Mouse (Mus musculus) MEL (cell line): ENCODE data around the gene Pla2g6. TPM values are rescaled to one million over a fixed set of nuclear protein-coding genes. Genes with fewer than 3 reads are reported as not detected.

Experiments
- DNase-seq: peaks from one replicate; pipeline ENCODE4 v3.0.0; 2011; ENCODE audit warnings: low read depth, low spot score
- H3K27ac ChIP-seq: 2 replicates; pipeline ENCODE4 v1.5.1; 2012; ENCODE audit warnings: low read depth, mild to moderate bottlenecking, control low read depth, low read length, moderate library complexity; ENCODE audit not compliant: control insufficient read depth
- H3K27me3 ChIP-seq, 2 experiments: fragments of 150-350 bp in 1 of 2; sonication (generic) in 1 of 2; 2 replicates each; pipeline ENCODE4 v1.6.1; 2012; ENCODE audit warnings: low read length in 2 of 2, mild to moderate bottlenecking in 2 of 2, improper control_type of control experiment in 1 of 2, moderate library complexity in 1 of 2; ENCODE audit not compliant: insufficient read depth in 2 of 2, control insufficient read depth in 1 of 2
- H3K36me3 ChIP-seq, 2 experiments: 2 replicates each; pipeline ENCODE4 v1.6.1; 2012 to 2014; ENCODE audit warnings: low read length in 2 of 2, improper control_type of control experiment in 1 of 2, inconsistent platforms in 1 of 2, mild to moderate bottlenecking in 1 of 2; ENCODE audit not compliant: insufficient read depth in 2 of 2, control insufficient read depth in 1 of 2
- H3K4me1 ChIP-seq, 2 experiments: fragments of 150-350 bp in 1 of 2; sonication (generic) in 1 of 2; 2 replicates each; pipeline ENCODE4 v1.6.1; 2012; ENCODE audit warnings: low read length in 2 of 2, improper control_type of control experiment in 1 of 2, mild to moderate bottlenecking in 1 of 2; ENCODE audit not compliant: insufficient read depth in 2 of 2, control insufficient read depth in 1 of 2
- H3K4me3 ChIP-seq, 2 experiments: fragments of 150-350 bp in 1 of 2; sonication (generic) in 1 of 2; 2 replicates each; pipeline ENCODE4 v1.5.1; 2012; ENCODE audit warnings: low read depth in 2 of 2, low read length in 2 of 2, mild to moderate bottlenecking in 2 of 2, moderate library complexity in 2 of 2, control low read depth in 1 of 2, improper control_type of control experiment in 1 of 2; ENCODE audit not compliant: control insufficient read depth in 1 of 2, insufficient read depth in 1 of 2
- H3K79me2 ChIP-seq: 2 replicates; pipeline ENCODE4 v1.6.1; 2012; ENCODE audit warnings: mild to moderate bottlenecking, low read length, moderate library complexity; ENCODE audit not compliant: control insufficient read depth, poor library complexity, insufficient read depth
- H3K9ac ChIP-seq: 2 replicates; pipeline ENCODE4 v1.6.1; 2012; ENCODE audit warnings: low read depth, mild to moderate bottlenecking, control low read depth, low read length, moderate library complexity; ENCODE audit not compliant: control insufficient read depth, poor library complexity, severe bottlenecking
- H3K9me3 ChIP-seq: fragments of 150-350 bp; sonication (generic); replicated peaks from 2 replicates; pipeline ENCODE4 v1.6.1; 2012; ENCODE audit warnings: mild to moderate bottlenecking, low read length, improper control_type of control experiment, moderate library complexity; ENCODE audit not compliant: insufficient read depth
- BHLHE40 ChIP-seq: IDR thresholded peaks from 2 replicates; pipeline ENCODE4 v1.6.1; 2012; ENCODE audit warnings: low read depth, mild to moderate bottlenecking, inconsistent platforms, low read length, improper control_type of control experiment, borderline replicate concordance
- CHD1 ChIP-seq: IDR thresholded peaks from 2 replicates; pipeline ENCODE4 v1.6.1; 2012; ENCODE audit warnings: low read depth, mild to moderate bottlenecking, inconsistent platforms, low read length, improper control_type of control experiment
- E2F4 ChIP-seq: IDR thresholded peaks from 2 replicates; pipeline ENCODE4 v1.6.1; 2011; ENCODE audit warnings: low read depth, low read length, improper control_type of control experiment, borderline replicate concordance
- ELF1 ChIP-seq: IDR thresholded peaks from 2 replicates; pipeline ENCODE4 v1.6.1; 2014; ENCODE audit warnings: low read depth, mild to moderate bottlenecking, inconsistent platforms, low read length, improper control_type of control experiment, moderate library complexity
- EP300 ChIP-seq, 2 experiments: IDR thresholded peaks; 2 replicates each; pipeline ENCODE4 v1.6.1; 2011; ENCODE audit warnings: improper control_type of control experiment in 2 of 2, low read length in 2 of 2, low read depth in 1 of 2, mild to moderate bottlenecking in 1 of 2
- GABPA ChIP-seq: IDR thresholded peaks from 2 replicates; pipeline ENCODE4 v1.6.1; 2012; ENCODE audit warnings: low read depth, mild to moderate bottlenecking, inconsistent platforms, low read length, improper control_type of control experiment, moderate library complexity
- HCFC1 ChIP-seq: IDR thresholded peaks from 2 replicates; pipeline ENCODE4 v1.6.1; 2012; ENCODE audit warnings: low read depth, mild to moderate bottlenecking, inconsistent platforms, low read length, improper control_type of control experiment, moderate library complexity
- MAX ChIP-seq: IDR thresholded peaks from 2 replicates; pipeline ENCODE4 v1.6.1; 2011; ENCODE audit warnings: low read length, improper control_type of control experiment
- MAZ ChIP-seq: IDR thresholded peaks from 2 replicates; pipeline ENCODE4 v1.6.1; 2012; ENCODE audit warnings: low read depth, mild to moderate bottlenecking, inconsistent platforms, low read length, improper control_type of control experiment
- MEF2A ChIP-seq: IDR thresholded peaks from 2 replicates; pipeline ENCODE4 v1.6.1; 2014; ENCODE audit warnings: low read depth, mild to moderate bottlenecking, inconsistent platforms, low read length, improper control_type of control experiment; ENCODE audit not compliant: poor library complexity, insufficient replicate concordance, severe bottlenecking; ENCODE audit errors: extremely low read depth
- MYB ChIP-seq: IDR thresholded peaks from 2 replicates; pipeline ENCODE4 v1.6.1; 2011; ENCODE audit warnings: mild to moderate bottlenecking, low read depth, low read length, improper control_type of control experiment
- MYC ChIP-seq: IDR thresholded peaks from 2 replicates; pipeline ENCODE4 v1.6.1; 2011; ENCODE audit warnings: low read depth, mild to moderate bottlenecking, low read length, improper control_type of control experiment, moderate library complexity
- NELFE ChIP-seq: IDR thresholded peaks from 2 replicates; pipeline ENCODE4 v1.6.1; 2011; ENCODE audit warnings: low read depth, low read length, improper control_type of control experiment
- POLR2A ChIP-seq, 2 experiments: IDR thresholded peaks; 2 replicates each; pipeline ENCODE4 v1.6.1; 2011 to 2012; ENCODE audit warnings: low read length in 2 of 2, mild to moderate bottlenecking in 2 of 2, control low read depth in 1 of 2, improper control_type of control experiment in 1 of 2, low read depth in 1 of 2, moderate library complexity in 1 of 2; ENCODE audit not compliant: control insufficient read depth in 1 of 2, insufficient read depth in 1 of 2, poor library complexity in 1 of 2
- POLR2AphosphoS2 ChIP-seq: IDR thresholded peaks from 2 replicates; pipeline ENCODE4 v1.6.1; 2011; ENCODE audit warnings: low read length, improper control_type of control experiment
- POLR2AphosphoS5 ChIP-seq: IDR thresholded peaks from 2 replicates; pipeline ENCODE4 v1.6.1; 2012; ENCODE audit warnings: low read depth, borderline replicate concordance, mild to moderate bottlenecking, inconsistent platforms, low read length, moderate library complexity, mixed read lengths
- RAD21 ChIP-seq: IDR thresholded peaks from 2 replicates; pipeline ENCODE4 v1.6.1; 2011; ENCODE audit warnings: mild to moderate bottlenecking, low read depth, low read length, improper control_type of control experiment
- RCOR1 ChIP-seq: IDR thresholded peaks from 2 replicates; pipeline ENCODE4 v1.6.1; 2012; ENCODE audit warnings: low read depth, mild to moderate bottlenecking, inconsistent platforms, low read length, improper control_type of control experiment
- SIN3A ChIP-seq: IDR thresholded peaks from 2 replicates; pipeline ENCODE4 v1.6.1; 2012; ENCODE audit warnings: low read length, improper control_type of control experiment, inconsistent platforms
- SMC3 ChIP-seq: IDR thresholded peaks from 2 replicates; pipeline ENCODE4 v1.6.1; 2011; ENCODE audit warnings: low read depth, low read length, improper control_type of control experiment
- TAL1 ChIP-seq: IDR thresholded peaks from 2 replicates; pipeline ENCODE4 v1.6.1; 2012; ENCODE audit warnings: mild to moderate bottlenecking, inconsistent platforms, low read length, moderate library complexity, mixed read lengths
- TBP ChIP-seq: IDR thresholded peaks from 2 replicates; pipeline ENCODE4 v1.8.0; 2011; ENCODE audit warnings: low read depth, low read length, improper control_type of control experiment
- TCF12 ChIP-seq: IDR thresholded peaks from 2 replicates; pipeline ENCODE4 v1.6.1; 2014; ENCODE audit warnings: low read depth, mild to moderate bottlenecking, inconsistent platforms, low read length, improper control_type of control experiment, moderate library complexity
- UBTF ChIP-seq: IDR thresholded peaks from 2 replicates; pipeline ENCODE4 v1.6.1; 2012; ENCODE audit warnings: low read depth, mild to moderate bottlenecking, inconsistent platforms, low read length, improper control_type of control experiment, moderate library complexity, borderline replicate concordance; ENCODE audit not compliant: insufficient read depth
- USF2 ChIP-seq, 2 experiments: IDR thresholded peaks; 2 replicates each; pipeline ENCODE4 v1.6.1; 2011 to 2012; ENCODE audit warnings: improper control_type of control experiment in 2 of 2, low read length in 2 of 2, borderline replicate concordance in 1 of 2, inconsistent platforms in 1 of 2, low read depth in 1 of 2, mild to moderate bottlenecking in 1 of 2; ENCODE audit not compliant: insufficient read depth in 1 of 2
- ZC3H11A ChIP-seq: IDR thresholded peaks from 2 replicates; pipeline ENCODE4 v1.6.1; 2012; ENCODE audit warnings: low read depth, mild to moderate bottlenecking, inconsistent platforms, low read length, improper control_type of control experiment
- ZMIZ1 ChIP-seq: IDR thresholded peaks from 2 replicates; pipeline ENCODE4 v1.6.1; 2012; ENCODE audit warnings: low read depth, mild to moderate bottlenecking, inconsistent platforms, low read length, improper control_type of control experiment, moderate library complexity
- ZNF384 ChIP-seq: IDR thresholded peaks from 2 replicates; pipeline ENCODE4 v1.6.1; 2012; ENCODE audit warnings: low read depth, mild to moderate bottlenecking, inconsistent platforms, low read length, improper control_type of control experiment
- polyA plus RNA-seq, 2 experiments: library from polyadenylated mRNA; stranded (reverse) in 1 of 2; unstranded in 1 of 2; fragments of >175 nt in 1 of 2; fragments of >200 nt in 1 of 2; gene quantifications; 2 replicates each; pipeline versions ENCODE4 v1.2.1 to v1.2.4; 2012; ENCODE audit warnings: low replicate concordance in 2 of 2, low read depth in 1 of 2; ENCODE audit not compliant: insufficient read length in 2 of 2, insufficient read depth in 1 of 2, missing spikeins in 1 of 2
- total RNA-seq: library from RNA; depleted of rRNA; stranded (reverse); fragments of 300-350 nt; gene quantifications from 2 replicates; pipeline ENCODE4 v1.2.3, GENCODE M21; 2012

Pla2g6 gene
- total and polyA plus RNA-seq, 3 experiments, result 11.8 to 24.7 TPM; not detected in 1

DNA sequence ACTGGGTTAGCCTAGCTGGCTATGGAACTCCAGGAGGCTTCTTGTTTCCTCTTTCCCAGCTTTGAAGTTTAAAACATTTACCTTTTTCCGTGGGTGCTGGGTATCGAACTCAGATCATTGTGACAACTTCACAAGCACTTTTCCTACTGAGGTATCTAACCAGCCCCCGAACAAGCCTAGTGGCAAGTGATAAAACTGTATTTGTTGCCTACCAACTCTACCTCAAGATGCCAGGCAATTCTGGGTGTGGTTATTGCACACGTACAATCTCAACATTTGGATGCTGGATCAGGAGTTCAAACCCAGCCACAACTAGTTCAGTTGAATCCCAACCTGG lies 717 bp upstream of the Pla2g6 start:
- H3K36me3 ChIP-seq, result peaks cover 0 to 20% of the 10 kb centered on the region in 2 experiments; a peak in 2 of 4 replicates
- 0 out of 2 replicates have a peak, but pooled peaks have one; percentile 12 for TF ChIP-seq CHD1
- TF ChIP-seq POLR2AphosphoS5, result no peak
- TF ChIP-seq E2F4, result no peak
- TF ChIP-seq, all 39 proteins: peak for 1
- Histone ChIP-seq H3K4me3 (peak overlapping the region; percentile 53 to 71), H3K79me2 (peaks cover 28% of the 10 kb centered on the region), H3K9ac (peak overlapping the region; percentile 73), H3K4me1 (peaks cover 2 to 31% of the 10 kb centered on the region in 2 experiments), H3K27ac (peak overlapping the region; percentile 79), H3K27me3 (no peaks in the 10 kb centered on the region), H3K9me3 (no peaks in the 10 kb centered on the region)
- DNase-seq, result peak; percentile 80

GRCm38 (mm10) chr15:79326971-79327961 lies 924 bp downstream of the Pla2g6 start:
- Histone ChIP-seq H3K27ac (peak overlapping the region; percentile 89), H3K4me3 (peak overlapping the region; percentile 75 to 99), H3K79me2 (peaks cover 28% of the 10 kb centered on the region), H3K36me3 (peaks cover 0 to 28% of the 10 kb centered on the region in 2 experiments; a peak in 2 of 4 replicates), H3K27me3 (no peaks in the 10 kb centered on the region), H3K9me3 (no peaks in the 10 kb centered on the region), H3K9ac (peak overlapping the region; percentile 93), H3K4me1 (peaks cover 12 to 35% of the 10 kb centered on the region in 2 experiments)
- peak; percentile 83 for DNase-seq
- TF ChIP-seq RCOR1 (no peak), POLR2A (IDR thresholded peaks at IDR 0.05; ENCODE audit: control insufficient read depth in 1 of 2, insufficient read depth in 1 of 2, low read depth in 1 of 2, low read length in 2 of 2, poor library complexity in 1 of 2) (peak; percentile 38 to 62; a peak in 3 of 4 replicates), GABPA (no peak), EP300 (IDR thresholded peaks at IDR 0.05; ENCODE audit: low read depth in 1 of 2, low read length in 2 of 2) (no peak), MAX (peak; percentile 92), ELF1 (no peak), MYC (peak; percentile 92), ZC3H11A (no peak), SMC3 (no peak), RAD21 (no peak), MEF2A (no peak), E2F4 (no peak), USF2 (IDR thresholded peaks at IDR 0.05; ENCODE audit: borderline replicate concordance in 1 of 2, insufficient read depth in 1 of 2, low read depth in 1 of 2, low read length in 2 of 2) (peak in 1 of 2 experiments; percentile 40; a peak in 1 of 4 replicates), UBTF (no peak), BHLHE40 (no peak), MAZ (no peak), MYB (no peak), TBP (no peak), POLR2AphosphoS2 (no peak; the same call in none of the 2 replicates), ZMIZ1 (peak; percentile 42; the same call in 1 of the 2 replicates), NELFE (no peak), SIN3A (peak; percentile 83), ZNF384 (no peak), CHD1 (no peak; the same call in 1 of the 2 replicates), HCFC1 (no peak; the same call in 1 of the 2 replicates), TAL1 (no peak), TCF12 (no peak)
